Mouse (Mus musculus): Measurements from ENCODE around the gene Ptpn6. TPM values are rescaled to one million over a fixed set of nuclear protein-coding genes. Genes with fewer than 3 reads are reported as not detected.

The Ptpn6 gene
- total RNA-seq (2014; rRNA removed) (2.3 and 3.4 TPM in 2 replicates), polyA plus RNA-seq (2015; fragmentation: Nextera tagmentation; extraction: Ambion mirVana) (3.2 and 4.0 TPM in 2 replicates)

DNA sequence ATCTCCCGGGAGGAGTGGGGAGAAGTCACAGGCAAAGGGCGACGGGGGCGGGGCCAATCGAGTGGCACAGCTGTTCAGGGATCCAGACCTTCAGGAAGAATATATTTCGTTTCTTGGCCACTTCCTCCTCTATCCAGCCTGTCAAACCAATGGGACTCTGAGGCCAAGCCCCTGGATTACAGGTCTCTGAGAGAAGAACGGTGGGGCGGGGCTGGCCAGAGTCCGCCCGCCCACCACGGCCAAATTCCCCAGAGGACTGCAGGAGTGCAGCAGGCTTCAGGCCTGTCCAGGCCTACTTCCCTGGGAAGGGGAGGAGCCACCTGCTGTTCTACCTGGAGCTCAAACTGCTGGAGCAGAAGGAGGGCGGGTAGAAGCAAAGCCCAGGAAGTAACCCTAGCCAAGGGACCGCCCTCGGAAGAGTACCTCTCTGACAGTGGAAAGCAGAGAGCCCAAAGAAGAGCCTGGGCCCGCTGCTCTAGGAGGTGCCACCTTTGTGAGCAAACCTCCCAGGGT is at the start of gene Ptpn6:
TSS of gene Ptpn6 (minus strand) at position 204 of the 513 bp plus-strand sequence.
- Histone ChIP-seq H3K4me2 (ENCODE audit: low read depth, low read length, poor library complexity, severe bottlenecking) (no peak within 1 kb of the TSS), H3K9me3 (ENCODE audit: low read length) (no peaks in the 10 kb centered on the region), H3K4me1 (ENCODE audit: insufficient read depth, low read length) (peaks cover 6% of the 10 kb centered on the region; the same call in 1 of the 2 replicates), H3K27ac (ENCODE audit: low read depth, low read length) (0 out of 2 replicates have a peak within 1 kb of the TSS, but pooled peaks have one; percentile 98), H3K36me3 (ENCODE audit: insufficient read depth, low read length) (peaks cover 12% of the 10 kb centered on the region), H3K9ac (replicated peaks; ENCODE audit: low read length, poor library complexity, severe bottlenecking) (0 out of 2 replicates have a peak within 1 kb of the TSS, but pooled peaks have one; percentile 3), H3K4me3 (ENCODE audit: low read depth, low read length) (no peak within 1 kb of the TSS), H3K27me3 (ENCODE audit: insufficient read depth, low read length) (no peaks in the 10 kb centered on the region)
- 26% methylated on average over 15 of the region's 15 CpGs for WGBS
- DNase-seq (ENCODE audit: low spot score) (no peak), ATAC-seq (ENCODE audit: low FRiP score) (no peak)
- TF ChIP-seq CTCF (IDR thresholded peaks at IDR 0.05): no peak

DNA sequence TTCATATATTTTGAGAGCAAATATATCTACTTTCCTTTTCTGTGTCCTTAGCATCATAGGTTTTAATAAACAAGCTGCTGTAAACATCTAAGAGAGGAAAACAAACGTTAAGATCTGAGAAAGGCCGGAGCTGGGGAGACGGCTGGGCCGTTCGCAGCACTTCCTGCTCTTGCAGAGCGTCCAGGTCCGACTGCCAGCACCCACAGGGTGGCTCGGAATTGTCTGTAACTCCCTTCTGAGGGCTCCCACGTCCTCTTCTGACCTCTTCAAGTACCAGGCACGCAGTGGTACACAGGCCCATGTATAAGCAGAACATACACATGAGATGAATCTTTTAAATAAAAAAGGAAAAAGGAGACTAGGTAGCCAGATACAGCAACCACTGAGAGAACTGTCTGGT is 49.2 kb upstream of the Ptpn6 start:
- H3K4me3 ChIP-seq (ENCODE audit: low read depth, low read length): no peak overlapping the region
- 83% methylated on average over 10 of the region's 10 CpGs for WGBS
- no peaks in the 10 kb centered on the region for H3K9me3 ChIP-seq (ENCODE audit: low read length)
- H3K36me3 ChIP-seq (ENCODE audit: insufficient read depth, low read length): no peaks in the 10 kb centered on the region
- no peak overlapping the region for H3K9ac ChIP-seq (replicated peaks; ENCODE audit: low read length, poor library complexity, severe bottlenecking)
- DNase-seq (ENCODE audit: low spot score): no peak
- H3K4me2 ChIP-seq (ENCODE audit: low read depth, low read length, poor library complexity, severe bottlenecking): no peak overlapping the region
- no peaks in the 10 kb centered on the region for H3K27me3 ChIP-seq (ENCODE audit: insufficient read depth, low read length)
- no peak overlapping the region for H3K27ac ChIP-seq (ENCODE audit: low read depth, low read length)
- H3K4me1 ChIP-seq (ENCODE audit: insufficient read depth, low read length): no peaks in the 10 kb centered on the region
- no peak for ATAC-seq (ENCODE audit: low FRiP score)
- no peak for TF ChIP-seq CTCF (IDR thresholded peaks at IDR 0.05)

DNA sequence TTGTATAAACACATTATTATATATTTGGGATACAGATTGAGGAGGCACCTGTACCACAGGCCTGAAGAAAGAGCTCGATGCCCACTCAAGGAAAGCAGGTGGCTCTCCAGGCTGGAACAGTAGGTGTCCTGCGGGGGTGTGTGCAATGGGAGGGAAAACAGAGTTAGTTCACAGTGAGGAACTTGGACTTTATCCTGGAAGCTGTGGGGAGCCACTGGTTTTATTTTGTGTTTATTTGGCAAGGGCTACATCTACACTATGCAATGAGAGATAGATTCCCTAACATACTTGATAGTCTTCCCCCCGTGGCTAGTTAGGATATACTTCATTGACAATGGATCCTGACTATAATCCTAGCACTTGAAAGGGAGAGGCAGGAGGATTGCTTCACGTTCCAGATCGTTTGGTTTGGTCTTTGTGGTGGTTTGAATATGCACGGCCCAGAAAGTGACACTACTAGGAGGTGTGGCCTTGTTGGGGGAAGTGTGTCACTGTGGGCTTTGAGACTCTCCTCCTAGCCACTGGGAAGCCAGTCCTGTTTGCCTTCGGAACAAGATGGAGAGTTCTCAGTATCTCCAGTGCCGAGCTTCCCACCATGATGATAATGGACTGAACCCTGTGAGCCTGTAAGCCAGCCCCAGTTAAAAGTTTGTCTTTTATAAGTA is 48.4 kb upstream of the Ptpn6 start:
- Histone ChIP-seq H3K27me3 (ENCODE audit: insufficient read depth, low read length) (no peaks in the 10 kb centered on the region), H3K9me3 (ENCODE audit: low read length) (no peaks in the 10 kb centered on the region), H3K4me2 (ENCODE audit: low read depth, low read length, poor library complexity, severe bottlenecking) (no peak overlapping the region), H3K9ac (replicated peaks; ENCODE audit: low read length, poor library complexity, severe bottlenecking) (no peak overlapping the region), H3K27ac (ENCODE audit: low read depth, low read length) (no peak overlapping the region), H3K36me3 (ENCODE audit: insufficient read depth, low read length) (no peaks in the 10 kb centered on the region), H3K4me3 (ENCODE audit: low read depth, low read length) (no peak overlapping the region), H3K4me1 (ENCODE audit: insufficient read depth, low read length) (no peaks in the 10 kb centered on the region)
- WGBS: 51% methylated on average over 8 of the region's 8 CpGs
- DNase-seq (ENCODE audit: low spot score): no peak
- TF ChIP-seq CTCF (IDR thresholded peaks at IDR 0.05): no peak
- no peak for ATAC-seq (ENCODE audit: low FRiP score)

DNA sequence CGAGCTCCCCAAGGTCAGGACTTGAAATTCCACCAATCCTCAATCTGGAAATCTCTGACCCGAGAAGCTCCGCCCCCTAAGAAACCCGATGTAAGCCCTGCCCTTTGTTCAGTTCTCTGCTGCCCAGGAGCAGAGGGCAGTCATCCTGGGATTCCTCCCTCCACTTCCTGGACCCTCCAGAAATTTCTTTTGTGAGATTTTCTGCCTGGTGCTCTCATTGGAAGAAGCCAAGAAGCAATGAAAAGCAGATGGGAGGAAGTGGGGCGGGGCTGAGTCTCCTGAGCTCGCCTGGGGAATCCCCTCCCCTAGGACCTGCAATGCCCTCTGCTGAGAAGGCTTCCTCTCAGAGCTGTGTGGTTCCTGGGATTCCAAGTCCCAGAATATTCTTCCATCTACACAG is 43.9 kb upstream of the Ptpn6 start:
- no peak overlapping the region for H3K4me2 ChIP-seq (ENCODE audit: low read depth, low read length, poor library complexity, severe bottlenecking)

GRCm38 (mm10) chr6:124780917-124781316 is 42.4 kb upstream of the Ptpn6 start:
- no peak overlapping the region for H3K4me3 ChIP-seq (ENCODE audit: low read depth, low read length)
- H3K9me3 ChIP-seq (ENCODE audit: low read length): no peaks in the 10 kb centered on the region
- H3K27me3 ChIP-seq (ENCODE audit: insufficient read depth, low read length): 0 out of 2 replicates have a peak, but pooled peaks cover 4% of the 10 kb centered on the region
- 88% methylated on average over 7 of the region's 7 CpGs for WGBS
- H3K27ac ChIP-seq (ENCODE audit: low read depth, low read length): no peak overlapping the region
- ATAC-seq (ENCODE audit: low FRiP score) (no peak), DNase-seq (ENCODE audit: low spot score) (no peak)
- no peak overlapping the region for H3K4me2 ChIP-seq (ENCODE audit: low read depth, low read length, poor library complexity, severe bottlenecking)
- no peak overlapping the region for H3K9ac ChIP-seq (replicated peaks; ENCODE audit: low read length, poor library complexity, severe bottlenecking)
- H3K4me1 ChIP-seq (ENCODE audit: insufficient read depth, low read length): no peaks in the 10 kb centered on the region; the same call in 1 of the 2 replicates
- no peak for TF ChIP-seq CTCF (IDR thresholded peaks at IDR 0.05)
- H3K36me3 ChIP-seq (ENCODE audit: insufficient read depth, low read length): no peaks in the 10 kb centered on the region

More for the DNA sequence above, 43.9 kb upstream of the Ptpn6 start:
- DNase-seq (ENCODE audit: low spot score) (no peak), ATAC-seq (ENCODE audit: low FRiP score) (no peak)
- Histone ChIP-seq H3K4me3 (ENCODE audit: low read depth, low read length) (no peak overlapping the region), H3K27ac (ENCODE audit: low read depth, low read length) (no peak overlapping the region), H3K9me3 (ENCODE audit: low read length) (no peaks in the 10 kb centered on the region), H3K9ac (replicated peaks; ENCODE audit: low read length, poor library complexity, severe bottlenecking) (no peak overlapping the region), H3K4me1 (ENCODE audit: insufficient read depth, low read length) (no peaks in the 10 kb centered on the region; the same call in 1 of the 2 replicates), H3K36me3 (ENCODE audit: insufficient read depth, low read length) (no peaks in the 10 kb centered on the region), H3K27me3 (ENCODE audit: insufficient read depth, low read length) (0 out of 2 replicates have a peak, but pooled peaks cover 4% of the 10 kb centered on the region)
- no peak for TF ChIP-seq CTCF (IDR thresholded peaks at IDR 0.05)
- 23% methylated on average over 6 of the region's 6 CpGs for WGBS

DNA sequence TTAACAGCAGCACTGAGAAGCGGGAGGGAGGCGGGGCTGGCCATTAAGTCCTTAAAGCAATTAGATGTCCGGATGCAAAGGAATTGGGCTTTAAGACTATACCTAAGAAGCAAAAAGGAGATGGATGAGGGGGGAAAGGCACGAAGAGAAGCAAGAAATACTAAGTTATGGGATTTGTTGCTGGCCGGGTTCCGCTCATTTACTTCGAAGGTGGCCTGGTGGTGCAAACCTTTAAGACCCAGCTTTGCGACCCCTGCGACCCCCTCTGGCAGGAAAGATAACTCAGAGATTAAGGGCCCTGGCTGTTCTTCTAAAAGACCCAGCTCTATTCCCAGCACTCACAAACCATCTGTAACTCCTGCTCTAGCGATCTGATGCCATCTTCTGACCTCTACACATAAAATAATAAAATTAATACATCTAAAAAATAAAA is 41.5 kb upstream of the Ptpn6 start:
- H3K4me2 ChIP-seq (ENCODE audit: low read depth, low read length, poor library complexity, severe bottlenecking): peak overlapping the region; percentile 48
- no peaks in the 10 kb centered on the region for H3K36me3 ChIP-seq (ENCODE audit: insufficient read depth, low read length)
- 5% methylated on average over 10 of the region's 10 CpGs for WGBS
- H3K27ac ChIP-seq (ENCODE audit: low read depth, low read length): no peak overlapping the region
- peak; percentile 47; the same call in 1 of the 2 replicates for ATAC-seq (ENCODE audit: low FRiP score)
- TF ChIP-seq CTCF (IDR thresholded peaks at IDR 0.05): peak; percentile 38
- DNase-seq (ENCODE audit: low spot score): no peak
- peak overlapping the region; percentile 22 for H3K4me3 ChIP-seq (ENCODE audit: low read depth, low read length)
- H3K27me3 ChIP-seq (ENCODE audit: insufficient read depth, low read length): 0 out of 2 replicates have a peak, but pooled peaks cover 4% of the 10 kb centered on the region
- H3K4me1 ChIP-seq (ENCODE audit: insufficient read depth, low read length): no peaks in the 10 kb centered on the region; the same call in 1 of the 2 replicates
- H3K9ac ChIP-seq (replicated peaks; ENCODE audit: low read length, poor library complexity, severe bottlenecking): peak overlapping the region; percentile 14; the same call in 1 of the 2 replicates
- H3K9me3 ChIP-seq (ENCODE audit: low read length): no peaks in the 10 kb centered on the region
